Mouse (Mus musculus): ENCODE results near the gene Cdc42se1.

GRCm38 (mm10) chr3:95233303-95233980, 4.9 kb downstream of the Cdc42se1 start:
- TF ChIP-seq CTCF (IDR thresholded peaks at IDR 0.05) (no peak), EP300 (IDR thresholded peaks at IDR 0.05) (no peak)

All from lung, postnatal 0 days (tissue).